Comparison of ENCODE assay signal across 9 mouse cellular contexts in the genomic region with DNA sequence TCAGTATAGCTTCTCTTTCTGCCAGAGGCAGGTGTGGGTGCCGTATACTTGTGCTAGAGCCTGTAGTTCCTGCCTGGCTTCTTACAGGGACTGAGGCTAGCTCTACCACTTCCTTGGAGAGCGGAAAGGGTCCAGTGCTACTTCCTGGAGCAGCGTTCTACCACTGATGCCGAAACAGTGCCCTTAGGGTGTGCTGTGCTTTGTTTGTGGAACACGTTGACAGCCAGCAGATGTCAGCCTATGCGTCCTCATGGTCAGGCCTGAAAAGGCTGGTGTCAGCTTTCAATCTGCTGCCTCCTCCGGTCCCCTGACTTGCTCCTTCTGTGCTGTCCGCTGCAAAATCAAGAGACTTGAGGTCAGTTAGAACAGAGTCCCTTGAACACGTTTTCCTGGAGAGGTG. TPM values are rescaled to one million over a fixed set of nuclear protein-coding genes. Genes with fewer than 3 reads are reported as not detected.
DNase-seq lines count a peak whose midpoint lies in the region; ATAC-seq and TF ChIP-seq lines count a peak whose summit lies in the region.
"Had no signal": no experiment of that assay in that cellular context is flagged by ENCODE, and none has a peak within 500 bp of the region (broad histone marks: within the 10 kb centered on the region; RNA-seq: fewer than 3 reads in every experiment).

No protein-coding gene starts in this region.

- peak; percentile 14 for TF ChIP-seq CTCF in left cerebral cortex, adult 2 months (IDR thresholded peaks at IDR 0.05)

- 0 out of 2 replicates have a peak, but pooled peaks have one; percentile 15 for ATAC-seq in erythroid progenitor cell, adult 5-6 weeks (replicated peaks; ENCODE audit: low FRiP score, poor library complexity, severe bottlenecking)
- peak; percentile 49; the same call in 1 of the 2 replicates for ATAC-seq in hindbrain, embryonic 15.5 days (ENCODE audit: low FRiP score, low read depth)

- H3K36me3 ChIP-seq in hindbrain, embryonic 15.5 days, result no peaks in the 10 kb centered on the region
- H3K36me3 ChIP-seq: liver, embryonic 15.5 days had no signal

- no peak overlapping the region for H3K4me2 ChIP-seq in hindbrain, embryonic 15.5 days
- H3K4me2 ChIP-seq: liver, embryonic 15.5 days had no signal

- H3K4me1 ChIP-seq in hindbrain, embryonic 15.5 days (replicated peaks), result peaks cover 31% of the 10 kb centered on the region
- H3K4me1 ChIP-seq: liver, embryonic 15.5 days had no signal

- DNase-seq in left cerebral cortex, adult 2 months (ENCODE audit: extremely low spot score in 1 of 2, low spot score in 2 of 2), result no peak
- no peak for DNase-seq in left cerebral cortex, adult 18-20 months (ENCODE audit: low spot score in 2 of 2)
- peak; percentile 62 for DNase-seq in lung, postnatal 36 days
- DNase-seq in Muller cell, postnatal 12 days (ENCODE audit: inconsistent ontology term), result no peak
- no peak for DNase-seq in layer of hippocampus, postnatal 25 days (ENCODE audit: extremely low spot score in 1 of 2, low spot score in 1 of 2)
- DNase-seq in spleen, postnatal 14 days (ENCODE audit: low spot score in 2 of 2), result no peak

- intact Hi-C loops in left cerebral cortex, adult 2 months (cut with DNase I), result no loop called here

- no peaks in the 10 kb centered on the region for H3K27me3 ChIP-seq in hindbrain, embryonic 15.5 days
- H3K27me3 ChIP-seq: liver, embryonic 15.5 days had no signal

- no peaks in the 10 kb centered on the region for H3K9me3 ChIP-seq in hindbrain, embryonic 15.5 days
- H3K9me3 ChIP-seq: liver, embryonic 15.5 days had no signal

- WGBS in hindbrain, embryonic 15.5 days, result 30% methylated on average over 9 of the region's 9 CpGs

- no peak overlapping the region for H3K9ac ChIP-seq in hindbrain, embryonic 15.5 days
- H3K9ac ChIP-seq: liver, embryonic 15.5 days had no signal

- no peak overlapping the region for H3K4me3 ChIP-seq in left cerebral cortex, adult 2 months
- no peak overlapping the region for H3K4me3 ChIP-seq in hindbrain, embryonic 15.5 days
- H3K4me3 ChIP-seq: liver, embryonic 15.5 days had no signal

- H3K27ac ChIP-seq in left cerebral cortex, adult 2 months, result no peak overlapping the region
- peak overlapping the region; percentile 33; the same call in 1 of the 2 replicates for H3K27ac ChIP-seq in hindbrain, embryonic 15.5 days (replicated peaks)
- H3K27ac ChIP-seq: liver, embryonic 15.5 days had no signal

RNA-seq across cellular contexts. Expression of a gene that starts 52.2 kb away (rescaled TPM):
- 10 to 100 TPM; 17.1 to 17.7 TPM for total RNA-seq in left cerebral cortex, adult 2 months (2021)
- 10 to 100 TPM; 16.1 to 17.6 TPM for total RNA-seq in left cerebral cortex, adult 18-20 months (2021)
- total RNA-seq in erythroid progenitor cell, adult 5-6 weeks (2015; ENCODE audit: low replicate concordance), result 5.0 and 7.2 TPM in 2 replicates
- 6.2 and 8.1 TPM in 2 replicates for total RNA-seq in erythroid progenitor cell, adult 5-6 weeks (2017; ENCODE audit: low replicate concordance)
- polyA plus RNA-seq in hindbrain, embryonic 15.5 days (2015; fragmentation: Nextera tagmentation; extraction: Ambion mirVana), result 17.7 and 18.8 TPM in 2 replicates
- total RNA-seq in layer of hippocampus, postnatal 25 days (2021), result 10 to 100 TPM; 19.5 to 21.8 TPM
